Mouse (Mus musculus) cerebellum, adult 8-10 months (tissue): ENCODE results near the gene Scaper.

ENCODE experiments used
- DNase-seq: peaks from one replicate; pipeline ENCODE4 v3.0.0; 2022

Gene Scaper

GRCm38 (mm10) chr9:55539006-55539405 lies 398.9 kb downstream of the Scaper start:
- DNase-seq, result no peak

DNA sequence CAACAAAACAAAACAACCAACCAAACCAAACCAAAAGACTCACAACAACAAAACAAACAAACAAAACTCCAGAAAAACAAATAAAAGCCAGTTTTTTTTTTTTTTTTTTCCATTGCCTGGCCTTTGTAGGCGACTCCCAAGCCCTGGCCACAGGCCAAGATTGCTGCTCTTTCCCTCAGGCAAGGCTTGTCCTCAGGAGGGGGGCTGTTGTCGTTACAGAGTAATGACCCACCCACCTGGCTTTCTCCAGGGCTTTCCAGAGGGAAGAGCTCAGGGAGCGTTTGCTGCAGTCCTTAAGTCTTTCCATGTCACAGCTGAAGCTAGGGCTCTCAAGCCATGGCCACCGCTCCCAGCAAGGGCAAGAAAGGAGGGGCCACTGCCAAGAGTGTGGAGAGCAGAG lies 399.5 kb downstream of the Scaper start, which contains the start of gene Isl2:
Isl2 (plus strand) TSS at position 296 of the 400 bp plus-strand sequence.
- DNase-seq, result no peak

DNA sequence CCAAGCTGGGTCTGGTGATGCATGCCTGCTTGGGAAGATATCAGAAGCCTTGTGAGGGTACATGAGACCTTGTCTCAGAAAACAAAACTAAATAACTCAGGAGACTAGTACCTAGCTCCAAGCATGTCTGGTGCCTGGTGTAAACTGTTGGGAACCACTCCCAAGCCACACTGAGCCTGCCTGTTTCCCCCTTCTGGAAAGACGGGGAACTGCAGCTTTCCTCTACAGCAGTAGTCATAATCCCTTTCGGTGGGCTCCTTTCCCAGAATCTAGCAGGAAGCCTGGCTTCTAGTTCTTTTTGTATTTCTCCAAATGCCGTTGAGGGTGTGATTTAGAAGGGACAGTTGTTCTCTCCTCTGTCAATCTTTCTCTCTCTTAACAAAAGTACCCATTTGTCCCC lies 402.0 kb downstream of the Scaper start:
- DNase-seq, result peak; percentile 36

DNA sequence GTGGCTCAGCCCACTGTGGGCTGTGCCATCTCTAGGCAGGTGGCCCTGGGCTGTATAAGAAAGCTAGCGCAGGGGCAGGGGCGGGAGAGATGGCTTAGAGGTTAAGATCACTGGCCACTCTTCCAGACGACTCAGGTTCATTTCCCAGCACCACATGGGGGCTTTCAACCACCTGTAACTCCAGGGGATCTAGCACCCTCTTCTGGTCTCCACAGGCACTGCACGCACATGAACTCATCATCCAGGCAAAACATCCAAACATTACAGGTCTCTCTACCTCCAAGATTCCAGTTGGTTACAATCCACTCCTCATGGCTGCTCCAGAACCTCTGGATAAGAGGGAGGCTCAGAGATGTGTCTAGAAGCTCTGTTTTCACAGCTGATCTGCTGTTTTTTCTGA lies 412.2 kb downstream of the Scaper start:
- DNase-seq, result no peak

- DNase-seq, result peak; percentile 89
These were observed 425.8 kb downstream of the Scaper start, which contains the start of gene Etfa for GRCm38 (mm10) chr9:55512027-55512543. TSS of gene Etfa (minus strand) at chr9:55512243.

DNA sequence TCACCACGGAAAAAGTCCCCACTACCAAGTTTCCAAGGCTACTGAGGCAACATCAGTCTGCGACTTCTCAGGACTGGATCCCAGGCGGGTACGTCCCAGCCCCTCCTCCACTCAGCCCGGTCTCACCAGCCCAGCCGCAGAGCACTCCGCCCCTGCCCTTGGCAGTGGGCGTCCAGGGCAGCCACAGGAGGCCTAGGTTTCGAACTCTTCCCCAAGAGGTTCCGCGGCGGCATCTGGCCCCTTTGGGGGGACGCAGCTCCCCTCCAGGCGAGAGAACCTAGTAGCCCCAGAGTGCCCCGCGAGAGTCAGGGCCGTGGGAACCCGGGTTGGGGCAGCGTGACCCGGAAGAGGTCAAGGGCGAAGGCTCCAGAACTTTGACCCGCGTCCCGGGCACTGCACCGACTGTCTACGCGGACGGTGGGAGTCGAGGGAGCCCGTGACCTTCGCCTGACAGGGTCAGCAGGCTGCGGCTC lies 426.4 kb downstream of the Scaper start:
- DNase-seq, result no peak

DNA sequence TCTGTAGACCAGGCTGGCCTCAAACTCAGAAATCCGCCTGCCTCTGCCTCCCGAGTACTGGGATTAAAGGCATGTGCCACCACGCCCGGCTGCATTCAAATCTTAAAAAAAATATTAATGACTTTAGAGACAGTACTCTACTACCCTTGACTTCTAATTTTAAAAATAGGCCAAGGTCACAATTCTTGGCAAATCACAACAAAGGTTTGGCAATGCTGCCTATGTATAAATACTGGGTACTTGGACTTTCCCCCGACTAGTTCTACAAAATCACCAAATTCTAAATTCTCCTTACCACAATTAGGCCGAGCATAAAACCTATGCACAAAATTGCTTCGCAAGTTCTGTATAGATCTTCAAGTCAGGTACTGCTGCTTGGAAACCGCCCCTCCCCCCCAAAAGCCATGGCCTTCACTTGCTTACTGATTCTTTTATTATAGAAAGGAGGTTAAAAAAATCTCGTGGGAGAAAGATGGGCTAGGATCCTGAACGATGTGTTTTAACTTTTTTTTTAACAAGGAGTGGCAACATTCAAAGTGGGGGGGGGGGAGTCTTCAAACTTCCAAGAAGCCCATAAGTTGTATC lies 427.2 kb downstream of the Scaper start:
- no peak for DNase-seq

DNA sequence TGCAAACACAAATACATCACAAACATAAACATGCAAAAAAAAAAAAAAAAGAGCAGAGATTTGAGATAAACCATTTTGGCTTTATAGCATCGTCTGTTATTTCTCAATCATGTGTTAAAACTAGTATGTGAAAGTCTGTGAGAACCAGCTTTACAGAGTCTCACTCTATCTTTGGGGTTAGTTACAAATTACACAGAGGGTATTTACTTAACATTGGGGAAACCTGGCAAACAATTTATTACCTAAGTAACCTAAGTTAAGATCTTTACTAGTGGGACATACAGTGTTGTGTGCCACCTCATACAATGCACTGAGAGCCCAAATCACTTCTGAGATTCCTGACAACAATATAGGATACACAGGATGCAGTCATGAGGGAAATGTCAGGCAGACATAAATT lies 428.2 kb downstream of the Scaper start:
- DNase-seq, result no peak

DNA sequence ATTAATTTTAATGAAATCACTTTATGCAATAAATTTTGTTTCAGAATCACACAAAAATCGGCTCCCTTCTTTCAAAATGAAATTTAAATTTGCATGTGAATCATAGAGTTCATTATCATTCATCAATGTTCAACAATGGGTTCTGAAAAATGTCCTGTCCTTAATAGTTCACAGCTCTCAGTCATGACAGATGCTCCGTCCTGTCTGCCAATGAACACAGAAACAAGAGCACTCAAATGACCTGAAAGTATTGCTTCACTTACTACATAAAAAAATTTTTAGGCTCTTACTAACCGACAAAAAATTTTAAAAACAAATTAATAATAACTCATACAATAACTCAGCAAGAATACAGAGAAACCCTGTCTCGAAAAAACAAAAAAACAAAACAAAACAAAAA lies 429.2 kb downstream of the Scaper start:
- no peak for DNase-seq

DNA sequence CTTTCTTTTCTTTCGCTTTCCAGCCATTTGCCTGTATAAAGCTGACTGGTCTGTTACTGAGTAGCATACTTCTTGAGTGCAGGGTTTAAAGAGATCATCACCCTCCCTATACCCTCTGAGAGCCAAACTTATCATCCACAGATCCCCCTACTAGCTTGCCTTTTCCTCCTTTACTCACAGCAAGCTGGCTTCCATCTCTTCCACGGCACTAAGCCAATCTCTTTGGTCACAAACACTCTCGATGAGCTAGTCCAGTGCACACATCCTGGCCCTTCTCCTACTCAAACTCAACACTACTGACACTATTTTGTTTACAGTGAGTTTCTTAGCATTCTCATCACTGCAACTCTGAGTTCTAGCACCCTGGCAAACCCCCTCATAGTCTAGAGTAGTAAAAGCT lies 430.0 kb downstream of the Scaper start:
- no peak for DNase-seq
